Mouse (Mus musculus) liver, embryonic 12.5 days (tissue): ENCODE data around the gene Kcna6. TPM values are rescaled to one million over a fixed set of nuclear protein-coding genes. Genes with fewer than 3 reads are reported as not detected.

Experiments
- ATAC-seq: fragments of 200-750 bp; cut with Nextera tagmentation; 2 replicates; pipeline ENCODE4 v1.8.0; 2017; ENCODE audit warnings: moderate number of reproducible peaks, mild to moderate bottlenecking, moderate library complexity
- H3K27ac ChIP-seq: fragments of 300-500 bp; sonication (generic); 2 replicates; pipeline ENCODE4 v1.5.1; 2016; ENCODE audit warnings: mild to moderate bottlenecking
- H3K27me3 ChIP-seq: fragments of 300-500 bp; sonication (generic); replicated peaks from 2 replicates; pipeline ENCODE4 v1.6.1; 2016; ENCODE audit warnings: mild to moderate bottlenecking, moderate library complexity
- H3K36me3 ChIP-seq: fragments of 300-500 bp; sonication (generic); 2 replicates; pipeline ENCODE4 v1.6.1; 2016; ENCODE audit warnings: mild to moderate bottlenecking, moderate library complexity
- H3K4me1 ChIP-seq: fragments of 300-500 bp; sonication (generic); 2 replicates; pipeline ENCODE4 v1.6.1; 2016
- H3K4me2 ChIP-seq: fragments of 300-500 bp; sonication (generic); 2 replicates; pipeline ENCODE4 v1.6.1; 2016; ENCODE audit warnings: mild to moderate bottlenecking, moderate library complexity
- H3K4me3 ChIP-seq: fragments of 300-500 bp; sonication (generic); 2 replicates; pipeline ENCODE4 v1.5.1; 2016; ENCODE audit warnings: mild to moderate bottlenecking, moderate library complexity
- H3K9ac ChIP-seq: fragments of 300-500 bp; sonication (generic); 2 replicates; pipeline ENCODE4 v1.6.1; 2016; ENCODE audit warnings: mild to moderate bottlenecking, moderate library complexity
- H3K9me3 ChIP-seq: fragments of 300-500 bp; sonication (generic); replicated peaks from 2 replicates; pipeline ENCODE4 v1.6.1; 2016; ENCODE audit warnings: mild to moderate bottlenecking, moderate library complexity
- WGBS: fragments of 180-500 bp; shearing (Covaris S2); methylation state at CpG from one replicate; pipeline ENCODE4 v1.1.7; 2016; ENCODE audit not compliant: insufficient replicate concordance; 5-methylcytosine and 5-hydroxymethylcytosine counted together
- polyA plus RNA-seq: library from polyadenylated mRNA; unstranded; fragments of >200 nt; fragmentation: Nextera tagmentation; extraction: Ambion mirVana; gene quantifications from 2 replicates; pipeline ENCODE4 v1.2.1, GENCODE M21; 2016

Gene Kcna6
- polyA plus RNA-seq: 0.45 and 0.50 TPM in 2 replicates

GRCm38 (mm10) chr6:126740211-126741142 is at the start of gene Kcna6:
Kcna6 (minus strand) TSS chr6:126740674.
- ATAC-seq: no peak
- Histone ChIP-seq H3K27me3 (peaks cover 60% of the 10 kb centered on the region), H3K36me3 (no peaks in the 10 kb centered on the region), H3K27ac (no peak within 1 kb of the TSS), H3K4me1 (no peaks in the 10 kb centered on the region), H3K9ac (no peak within 1 kb of the TSS), H3K4me3 (peak within 1 kb of the TSS; percentile 41), H3K9me3 (no peaks in the 10 kb centered on the region), H3K4me2 (peak within 1 kb of the TSS; percentile 59)
- 4% methylated on average over 36 of the region's 36 CpGs for WGBS

GRCm38 (mm10) chr6:126788863-126789262 is 48.4 kb upstream of the Kcna6 start:
- Histone ChIP-seq H3K27ac (no peak overlapping the region), H3K9ac (no peak overlapping the region), H3K4me1 (no peaks in the 10 kb centered on the region), H3K27me3 (0 out of 2 replicates have a peak, but pooled peaks cover 3% of the 10 kb centered on the region), H3K9me3 (no peaks in the 10 kb centered on the region), H3K4me2 (no peak overlapping the region), H3K4me3 (no peak overlapping the region), H3K36me3 (no peaks in the 10 kb centered on the region)
- ATAC-seq: no peak
- WGBS: 59% methylated on average over 8 of the region's 8 CpGs

- no peak overlapping the region for H3K4me3 ChIP-seq
- no peak overlapping the region for H3K27ac ChIP-seq
- H3K9me3 ChIP-seq: no peaks in the 10 kb centered on the region
- no peak for ATAC-seq
- no peak overlapping the region for H3K4me2 ChIP-seq
- 0 out of 2 replicates have a peak, but pooled peaks cover 3% of the 10 kb centered on the region for H3K27me3 ChIP-seq
- H3K36me3 ChIP-seq: no peaks in the 10 kb centered on the region
- no peak overlapping the region for H3K9ac ChIP-seq
- no peaks in the 10 kb centered on the region for H3K4me1 ChIP-seq
- 50% methylated on average over 5 of the region's 5 CpGs for WGBS
These were observed 43.7 kb upstream of the Kcna6 start for GRCm38 (mm10) chr6:126784206-126784605.

GRCm38 (mm10) chr6:126783651-126784066 is 43.2 kb upstream of the Kcna6 start:
- ATAC-seq: no peak
- H3K4me3 ChIP-seq: no peak overlapping the region
- H3K36me3 ChIP-seq: no peaks in the 10 kb centered on the region
- H3K9ac ChIP-seq: no peak overlapping the region
- H3K27me3 ChIP-seq: 0 out of 2 replicates have a peak, but pooled peaks cover 3% of the 10 kb centered on the region
- H3K27ac ChIP-seq: no peak overlapping the region
- H3K9me3 ChIP-seq: no peaks in the 10 kb centered on the region
- no peak overlapping the region for H3K4me2 ChIP-seq
- 43% methylated on average over 10 of the region's 10 CpGs for WGBS
- no peaks in the 10 kb centered on the region for H3K4me1 ChIP-seq

- WGBS: 68% methylated on average over 1 of the region's 1 CpGs
- Histone ChIP-seq H3K36me3 (no peaks in the 10 kb centered on the region), H3K27me3 (0 out of 2 replicates have a peak, but pooled peaks cover 3% of the 10 kb centered on the region), H3K4me2 (no peak overlapping the region), H3K4me1 (no peaks in the 10 kb centered on the region), H3K9ac (no peak overlapping the region), H3K27ac (no peak overlapping the region), H3K4me3 (no peak overlapping the region), H3K9me3 (no peaks in the 10 kb centered on the region)
- ATAC-seq: no peak
These were observed 42.6 kb upstream of the Kcna6 start for GRCm38 (mm10) chr6:126783056-126783455.

GRCm38 (mm10) chr6:126777889-126778288 is 37.4 kb upstream of the Kcna6 start:
- no peak for ATAC-seq

GRCm38 (mm10) chr6:126773873-126774272 is 33.4 kb upstream of the Kcna6 start:
- Histone ChIP-seq H3K4me2 (no peak overlapping the region), H3K27ac (no peak overlapping the region), H3K9ac (no peak overlapping the region), H3K36me3 (no peaks in the 10 kb centered on the region), H3K27me3 (no peaks in the 10 kb centered on the region), H3K4me3 (no peak overlapping the region), H3K9me3 (no peaks in the 10 kb centered on the region), H3K4me1 (no peaks in the 10 kb centered on the region)
- ATAC-seq: 0 out of 2 replicates have a peak, but pooled peaks have one; percentile 37
- WGBS: 51% methylated on average over 4 of the region's 4 CpGs

More at GRCm38 (mm10) chr6:126777889-126778288, 37.4 kb upstream of the Kcna6 start:
- Histone ChIP-seq H3K9ac (no peak overlapping the region), H3K4me2 (no peak overlapping the region), H3K4me1 (no peaks in the 10 kb centered on the region), H3K4me3 (no peak overlapping the region), H3K9me3 (no peaks in the 10 kb centered on the region), H3K27ac (no peak overlapping the region), H3K27me3 (no peaks in the 10 kb centered on the region), H3K36me3 (no peaks in the 10 kb centered on the region)
- WGBS: 64% methylated on average over 6 of the region's 6 CpGs

DNA sequence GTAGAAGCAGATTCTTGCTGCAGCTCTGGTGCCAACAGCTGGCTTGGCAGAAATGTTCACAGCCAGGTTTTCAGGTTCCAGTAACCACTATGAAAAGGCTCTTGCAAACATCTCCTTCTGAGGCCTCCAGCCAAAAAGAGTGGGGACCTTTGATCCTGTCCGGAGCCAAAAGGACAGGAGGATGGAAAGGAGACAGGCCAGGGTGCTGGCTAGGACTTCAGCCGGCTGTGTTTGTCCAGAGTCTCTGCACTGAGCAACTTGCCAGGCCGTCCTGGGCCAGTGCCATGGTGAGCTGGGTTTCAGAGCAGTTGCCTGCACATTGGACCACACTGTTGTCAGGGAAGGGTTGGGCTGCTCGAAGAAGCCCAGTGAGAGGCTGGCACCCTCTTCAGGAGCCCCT is 31.9 kb upstream of the Kcna6 start:
- H3K4me3 ChIP-seq: no peak overlapping the region
- ATAC-seq: no peak

DNA sequence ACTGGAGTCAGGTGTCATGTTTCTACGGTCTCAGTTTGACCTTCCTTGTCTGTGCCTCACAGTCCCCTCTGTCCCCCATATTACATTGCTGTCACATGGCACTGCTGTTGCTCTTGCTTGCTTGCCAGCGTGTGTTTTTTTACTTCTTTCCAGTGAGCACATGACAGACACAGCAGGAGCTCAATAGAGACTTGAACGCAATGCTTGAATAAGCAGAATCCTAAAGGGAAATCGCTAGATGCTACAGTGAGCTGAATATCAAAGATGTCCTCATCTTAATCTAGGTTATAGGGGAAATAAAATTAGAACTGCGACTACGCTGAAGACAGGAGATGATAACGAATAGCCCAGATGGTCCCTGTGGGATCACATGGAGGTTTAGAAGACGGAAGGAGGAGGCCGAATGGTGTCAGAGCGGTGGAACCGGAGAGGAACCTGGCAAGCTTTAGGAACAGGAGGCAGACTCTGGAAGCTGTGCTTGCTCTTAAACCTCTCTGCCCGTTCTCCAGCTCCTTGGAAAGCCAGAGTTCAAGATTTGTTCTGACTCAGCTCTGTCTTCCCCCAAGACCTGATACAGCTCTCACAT is 29.8 kb upstream of the Kcna6 start:
- Histone ChIP-seq H3K36me3 (no peaks in the 10 kb centered on the region), H3K27ac (no peak overlapping the region), H3K9me3 (no peaks in the 10 kb centered on the region), H3K9ac (no peak overlapping the region), H3K4me3 (no peak overlapping the region), H3K4me2 (no peak overlapping the region), H3K27me3 (no peaks in the 10 kb centered on the region), H3K4me1 (no peaks in the 10 kb centered on the region)
- ATAC-seq: no peak
- WGBS: 73% methylated on average over 12 of the region's 12 CpGs

More for the DNA sequence above, 31.9 kb upstream of the Kcna6 start:
- H3K9ac ChIP-seq: no peak overlapping the region
- no peaks in the 10 kb centered on the region for H3K27me3 ChIP-seq
- H3K4me1 ChIP-seq: no peaks in the 10 kb centered on the region
- no peaks in the 10 kb centered on the region for H3K9me3 ChIP-seq
- no peaks in the 10 kb centered on the region for H3K36me3 ChIP-seq
- no peak overlapping the region for H3K27ac ChIP-seq
- H3K4me2 ChIP-seq: no peak overlapping the region
- WGBS: 54% methylated on average over 4 of the region's 4 CpGs

DNA sequence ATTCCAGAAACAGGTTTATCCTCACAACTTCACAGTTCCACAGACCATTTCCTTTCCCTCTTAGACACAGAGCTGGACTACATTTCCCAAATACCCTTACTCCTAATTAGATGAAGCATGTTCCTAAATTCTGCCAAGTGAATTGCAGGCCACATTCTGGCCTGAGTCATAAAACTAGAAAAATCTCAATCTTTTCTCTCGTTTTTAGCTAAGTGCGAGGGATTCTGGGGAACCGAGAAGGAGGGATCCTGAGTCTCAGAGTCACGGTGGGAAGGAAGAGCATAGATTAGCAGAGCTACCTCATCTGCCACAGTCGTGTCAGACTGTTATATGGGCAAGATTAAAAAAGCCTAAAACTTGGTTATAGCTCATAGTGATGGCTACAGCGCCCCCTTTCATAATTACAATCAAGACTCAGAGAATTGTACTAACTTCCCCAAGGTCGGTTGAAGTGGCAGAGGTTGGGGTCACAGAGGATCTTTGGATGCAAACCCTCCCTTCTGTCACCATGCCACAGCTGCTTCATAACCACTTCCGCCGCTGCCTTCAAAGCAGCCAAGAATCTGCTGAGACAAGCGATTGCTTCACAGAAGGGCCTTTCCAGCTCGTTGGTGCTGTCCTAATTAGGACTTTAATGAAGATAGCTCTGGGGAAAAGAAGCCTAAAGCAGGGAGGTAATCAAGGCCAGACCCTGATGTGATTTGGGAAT is 28.6 kb upstream of the Kcna6 start:
- H3K9ac ChIP-seq: no peak overlapping the region

DNA sequence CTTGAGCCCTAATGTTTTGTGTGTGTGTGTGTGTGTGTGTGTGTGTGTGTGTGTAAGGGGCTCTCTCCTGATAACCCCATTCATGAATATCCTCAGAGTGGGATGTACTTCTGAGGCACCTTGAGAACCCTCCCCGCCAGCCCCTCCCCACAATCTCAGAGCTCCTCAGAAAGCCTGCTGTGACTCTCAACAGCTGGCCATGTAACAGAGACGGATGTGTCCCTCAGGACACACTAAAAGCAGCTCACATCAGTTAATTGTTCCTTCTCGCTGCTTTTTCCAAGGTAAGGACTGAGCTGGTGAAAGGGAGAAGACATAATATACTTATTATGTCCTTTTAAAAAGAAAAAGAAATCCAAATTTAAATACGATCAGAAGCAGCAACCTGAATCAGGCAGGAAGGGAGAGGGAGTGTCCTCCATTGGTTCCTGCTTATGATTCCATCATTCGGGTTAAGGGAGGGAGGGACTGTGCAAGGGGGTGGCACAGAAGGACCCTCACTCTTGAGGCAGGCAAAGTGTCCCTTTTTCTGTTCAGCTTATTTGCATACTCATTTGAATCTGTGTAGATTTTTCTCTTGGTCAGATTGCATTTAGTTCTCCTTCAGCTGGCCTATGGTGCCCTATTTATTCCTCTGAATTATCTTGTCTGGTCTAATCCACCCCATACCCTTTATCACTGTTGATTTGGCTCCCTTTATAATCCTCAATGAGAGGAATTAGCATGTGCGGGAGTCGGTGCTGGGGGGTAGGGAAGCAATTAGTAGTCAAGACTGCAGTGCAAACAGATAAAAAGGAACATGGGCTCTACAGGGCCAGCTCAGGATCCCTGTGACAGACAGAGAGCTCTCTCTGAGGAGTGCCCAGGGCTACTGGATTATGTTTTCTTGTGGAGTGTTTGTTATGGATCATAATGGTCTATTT is 27.4 kb upstream of the Kcna6 start:
- Histone ChIP-seq H3K36me3 (no peaks in the 10 kb centered on the region), H3K4me3 (no peak overlapping the region), H3K4me1 (no peaks in the 10 kb centered on the region), H3K9me3 (no peaks in the 10 kb centered on the region), H3K9ac (no peak overlapping the region), H3K4me2 (no peak overlapping the region), H3K27ac (no peak overlapping the region), H3K27me3 (no peaks in the 10 kb centered on the region)
- 27% methylated on average over 7 of the region's 7 CpGs for WGBS
- ATAC-seq: no peak

More for the DNA sequence above, 28.6 kb upstream of the Kcna6 start:
- no peak overlapping the region for H3K27ac ChIP-seq
- 53% methylated on average over 11 of the region's 11 CpGs for WGBS
- no peak overlapping the region for H3K4me2 ChIP-seq
- no peak for ATAC-seq
- no peaks in the 10 kb centered on the region for H3K36me3 ChIP-seq
- H3K9me3 ChIP-seq: no peaks in the 10 kb centered on the region
- no peaks in the 10 kb centered on the region for H3K27me3 ChIP-seq
- no peaks in the 10 kb centered on the region for H3K4me1 ChIP-seq
- no peak overlapping the region for H3K4me3 ChIP-seq
